Mouse (Mus musculus) small intestine, adult 2 months (tissue): Measurements from ENCODE around the gene Rbm44.

Experiments
- CTCF ChIP-seq: fragments of 200-500 bp; IDR thresholded peaks from 2 replicates; pipeline ENCODE4 v1.5.1; 2012; ENCODE audit warnings: low read depth, mild to moderate bottlenecking, control low read depth, inconsistent platforms, low read length, moderate library complexity, mixed read lengths; ENCODE audit not compliant: insufficient replicate concordance, insufficient read length; ENCODE audit errors: extremely low read depth
- POLR2A ChIP-seq: fragments of 200-500 bp; IDR thresholded peaks from 2 replicates; pipeline ENCODE4 v1.6.1; 2012; ENCODE audit warnings: low read depth, mild to moderate bottlenecking, control low read depth, inconsistent platforms, low read length, moderate library complexity

DNA sequence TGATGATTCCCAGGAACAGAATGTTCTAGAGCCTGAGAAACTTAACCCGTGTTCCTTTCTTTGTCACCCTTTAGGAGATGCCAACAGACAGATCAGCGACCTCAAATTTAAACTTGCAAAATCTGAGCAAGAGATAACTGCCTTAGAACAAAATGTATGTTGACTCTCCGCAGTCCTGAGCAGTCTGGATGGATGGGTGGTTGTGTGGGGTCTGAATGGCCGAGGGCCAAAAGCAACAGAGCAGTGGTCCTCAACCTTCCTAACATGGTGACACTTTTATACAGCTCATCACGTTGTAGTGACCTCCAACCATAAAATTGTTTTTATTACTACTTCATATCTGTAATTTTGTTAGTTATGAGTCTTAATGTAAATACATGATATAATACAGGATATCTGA is 21.9 kb upstream of the Rbm44 start:
- TF ChIP-seq POLR2A = no peak
- TF ChIP-seq CTCF = no peak
